Mouse (Mus musculus): Measurements from ENCODE around the gene Trp53. TPM values are rescaled to one million over a fixed set of nuclear protein-coding genes. Genes with fewer than 3 reads are reported as not detected.

Gene Trp53
- polyA plus RNA-seq, 1 experiment from 2014 or later = 32.6 TPM

DNA sequence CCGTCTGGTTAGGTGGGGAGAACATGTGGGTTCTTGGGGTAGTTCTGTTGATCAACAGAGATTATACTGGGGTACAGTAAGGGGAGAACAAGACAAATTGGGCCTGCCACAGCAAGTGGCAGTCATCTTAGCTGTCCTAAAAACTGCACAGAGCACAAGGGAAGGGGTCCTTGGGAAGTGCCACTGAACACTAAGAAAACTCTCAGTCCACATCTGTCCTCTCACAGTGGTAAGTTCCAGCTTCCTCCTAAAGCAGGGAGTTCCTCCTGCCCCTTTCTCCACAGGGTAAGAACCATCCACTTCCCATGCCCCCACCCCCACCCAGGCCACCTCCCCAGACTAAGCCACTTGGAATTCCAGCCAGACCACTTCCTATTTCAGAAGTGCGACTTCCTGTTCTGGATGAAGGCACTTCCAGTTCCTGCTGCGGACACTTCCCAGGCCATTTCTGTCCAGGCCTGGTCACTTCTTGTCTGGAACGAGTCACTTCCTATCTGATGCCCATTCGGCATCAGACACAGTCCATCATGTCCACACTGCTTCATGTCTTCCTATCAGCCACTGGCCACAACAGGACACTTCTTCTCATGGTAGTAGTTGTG is 25.5 kb upstream of the Trp53 start:
- Histone ChIP-seq H3K27ac (no peak overlapping the region), H3K79me2 (ENCODE audit: inconsistent target) (no peaks in the 10 kb centered on the region), H3K4me3 (ENCODE audit: inconsistent target) (no peak overlapping the region), H3K36me3 (ENCODE audit: inconsistent target) (no peaks in the 10 kb centered on the region)
- 53% methylated on average over 5 of the region's 5 CpGs for WGBS (ENCODE audit: missing documents)

DNA sequence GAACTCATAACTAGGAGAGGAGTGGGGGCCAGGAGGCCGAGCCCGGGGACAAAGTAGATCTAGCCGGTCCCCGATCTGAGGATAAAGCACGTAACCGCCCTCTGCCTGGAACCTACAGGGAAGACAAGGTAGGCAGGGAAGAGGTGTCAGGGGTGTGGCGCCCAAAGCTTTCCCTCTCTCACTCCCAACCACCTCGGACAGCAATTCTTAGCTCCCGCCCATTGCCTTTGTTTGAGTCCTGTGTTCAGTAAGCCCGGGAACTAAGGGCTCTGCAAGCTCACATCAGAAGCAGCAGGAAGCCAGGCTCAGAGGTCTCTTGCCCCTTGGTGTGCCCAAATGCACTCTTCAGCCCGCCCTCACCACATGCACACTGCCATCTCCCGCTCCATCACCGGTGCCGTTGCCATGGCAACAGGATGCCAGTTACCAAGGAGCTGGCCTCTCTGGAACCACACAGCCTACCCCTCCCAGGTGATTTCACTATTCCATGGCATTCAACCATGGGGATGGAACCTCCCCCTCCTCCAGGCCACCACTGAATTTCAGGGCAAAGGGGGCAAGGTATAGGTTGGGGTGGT is 22.7 kb upstream of the Trp53 start:
- 57% methylated on average over 14 of the region's 14 CpGs for WGBS (ENCODE audit: missing documents)
- Histone ChIP-seq H3K27ac (no peak overlapping the region), H3K79me2 (ENCODE audit: inconsistent target) (no peaks in the 10 kb centered on the region), H3K4me3 (ENCODE audit: inconsistent target) (no peak overlapping the region), H3K36me3 (ENCODE audit: inconsistent target) (peaks cover 11% of the 10 kb centered on the region)

DNA sequence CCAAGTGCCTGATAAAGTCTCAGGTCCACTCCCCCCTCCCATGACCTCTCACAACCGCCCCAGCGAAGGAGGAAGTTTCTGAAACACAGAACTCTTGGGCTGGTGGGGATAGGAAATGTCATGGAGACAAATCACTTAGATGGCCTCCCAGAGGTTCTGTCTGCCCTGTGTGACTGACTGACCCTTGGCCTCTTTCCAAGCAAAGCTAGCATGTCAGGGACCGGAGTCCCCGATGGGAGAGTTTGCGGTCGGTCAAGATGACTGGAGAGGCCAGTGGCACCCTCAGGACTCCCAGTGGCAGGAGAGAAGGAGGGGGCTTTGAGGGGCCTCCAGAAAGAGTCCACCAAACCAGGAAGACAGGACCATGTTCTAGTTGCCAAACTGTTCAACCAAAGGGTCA is 21.4 kb upstream of the Trp53 start:
- H3K36me3 ChIP-seq (ENCODE audit: inconsistent target) = peaks cover 21% of the 10 kb centered on the region
- WGBS (ENCODE audit: missing documents) = 14% methylated on average over 6 of the region's 6 CpGs
- H3K4me3 ChIP-seq (ENCODE audit: inconsistent target) = no peak overlapping the region
- no peak overlapping the region for H3K27ac ChIP-seq
- H3K79me2 ChIP-seq (ENCODE audit: inconsistent target) = no peaks in the 10 kb centered on the region

DNA sequence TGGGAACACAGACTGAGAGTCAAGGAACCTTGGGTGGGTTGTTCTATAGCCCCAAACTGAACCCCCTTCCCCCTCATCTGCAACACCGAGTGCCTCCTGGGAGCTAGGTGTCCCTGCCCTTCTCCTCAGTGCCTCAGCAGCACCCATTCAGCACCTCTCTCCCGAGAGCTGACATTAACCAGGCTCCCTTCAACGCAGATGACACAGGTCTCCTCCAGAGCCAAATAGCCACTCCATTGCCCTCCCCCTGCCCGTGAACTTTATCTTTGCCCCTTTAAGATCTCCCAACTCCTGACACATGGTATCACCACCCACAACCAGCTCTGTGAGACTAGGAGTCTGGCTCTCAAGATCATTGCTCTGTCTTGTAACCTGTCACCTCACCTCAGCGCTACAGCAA is 21.0 kb upstream of the Trp53 start:
- 59% methylated on average over 5 of the region's 5 CpGs for WGBS (ENCODE audit: missing documents)
- peaks cover 21% of the 10 kb centered on the region for H3K36me3 ChIP-seq (ENCODE audit: inconsistent target)
- H3K79me2 ChIP-seq (ENCODE audit: inconsistent target) = no peaks in the 10 kb centered on the region
- H3K27ac ChIP-seq = no peak overlapping the region
- no peak overlapping the region for H3K4me3 ChIP-seq (ENCODE audit: inconsistent target)

DNA sequence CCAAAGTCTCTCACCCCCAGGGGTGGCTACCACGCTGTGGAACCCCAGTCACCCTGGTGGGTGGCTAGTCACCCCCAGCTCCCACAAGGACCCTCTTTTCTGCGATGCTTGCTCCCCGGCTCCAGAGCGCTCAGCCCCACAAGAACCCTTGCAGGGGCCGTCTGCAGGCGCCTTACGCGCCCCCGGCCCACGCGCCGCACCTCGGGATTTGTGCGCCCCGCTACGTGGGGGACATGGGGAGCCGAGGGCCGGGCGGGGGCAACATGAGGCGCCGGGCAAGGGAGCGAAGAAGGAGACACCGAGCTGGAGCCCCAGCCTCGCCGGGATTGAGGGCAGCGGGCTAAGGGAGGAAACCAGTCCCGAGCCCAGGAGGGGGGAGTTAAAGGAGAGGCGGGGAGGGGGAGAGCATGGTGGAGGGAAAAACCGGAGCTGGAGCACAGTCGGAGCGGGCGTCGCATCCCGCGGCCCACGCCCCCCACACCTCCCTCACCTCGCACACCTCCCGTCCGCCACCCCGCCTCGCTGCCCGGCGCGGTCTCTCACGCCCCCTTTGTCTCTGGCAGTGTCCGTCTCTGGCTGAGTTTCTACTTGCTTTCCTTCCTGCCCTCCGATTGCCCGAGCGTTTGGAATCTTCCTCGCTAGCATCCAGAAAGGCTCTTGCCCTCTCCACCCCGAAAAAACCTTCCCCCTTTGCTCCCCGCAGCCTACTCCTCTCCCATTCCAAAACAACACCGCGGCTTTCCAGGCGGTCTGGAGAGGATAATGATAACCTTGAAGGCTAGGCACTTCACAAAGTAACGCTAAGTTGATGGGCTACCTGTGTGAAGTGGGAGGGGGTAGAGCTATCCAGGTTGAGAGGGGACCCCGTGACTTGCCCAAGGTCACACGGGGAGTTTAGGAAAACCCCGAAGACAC is 20.1 kb upstream of the Trp53 start, which contains the start of gene Efnb3:
Gene Efnb3 (minus strand): TSS at position 355 of the 915 bp plus-strand sequence.
- no peaks in the 10 kb centered on the region for H3K79me2 ChIP-seq (ENCODE audit: inconsistent target)
- 27% methylated on average over 51 of the region's 59 CpGs for WGBS (ENCODE audit: missing documents)
- H3K36me3 ChIP-seq (ENCODE audit: inconsistent target) = peaks cover 21% of the 10 kb centered on the region
- no peak within 1 kb of the TSS for H3K4me3 ChIP-seq (ENCODE audit: inconsistent target)
- no peak within 1 kb of the TSS for H3K27ac ChIP-seq

DNA sequence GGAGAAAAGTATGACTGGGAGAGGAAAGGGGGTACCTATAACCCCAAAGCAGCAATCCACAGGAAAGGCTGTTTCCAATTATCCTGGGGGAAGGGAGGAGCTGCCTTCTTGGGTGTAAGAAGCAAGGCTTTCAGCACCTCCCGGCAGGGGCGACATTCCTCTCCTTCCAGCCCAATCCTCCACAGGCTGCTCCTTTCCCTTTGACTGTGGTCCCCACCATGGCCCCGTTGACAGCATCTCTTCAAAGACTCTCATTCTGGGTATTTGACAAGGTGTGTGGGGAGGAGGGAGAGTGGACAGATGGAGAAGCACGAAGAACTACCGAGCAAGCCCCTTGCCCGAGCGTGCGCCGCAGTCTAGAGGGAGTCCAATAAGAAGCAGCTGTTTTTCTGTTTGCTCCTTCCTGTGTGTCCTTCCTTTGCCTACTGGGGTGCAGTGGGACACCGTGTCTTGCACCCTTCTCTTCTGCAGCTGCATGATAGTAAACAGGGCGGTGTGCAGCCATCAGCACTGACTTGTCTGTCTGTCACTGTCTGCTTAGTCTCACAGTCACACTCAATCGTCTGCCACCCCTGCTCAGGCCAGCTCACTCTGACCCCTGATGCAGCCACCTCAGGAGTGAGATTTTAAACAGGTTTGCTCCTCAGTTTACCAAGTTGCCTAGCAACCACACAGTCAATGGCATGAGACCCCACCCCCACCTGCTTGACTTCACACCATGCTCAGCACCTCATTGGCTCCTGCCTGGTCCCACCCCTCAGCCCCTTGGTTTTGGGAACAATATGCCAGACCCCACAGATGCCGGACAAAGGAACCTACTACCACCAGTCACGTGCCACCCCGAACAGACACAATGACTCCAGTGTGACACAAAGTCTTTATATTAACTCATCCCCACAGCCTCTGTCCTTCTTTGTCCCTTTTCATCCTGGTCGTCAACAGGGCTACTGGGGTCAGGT is 19.0 kb upstream of the Trp53 start:
- WGBS (ENCODE audit: missing documents) = 91% methylated on average over 16 of the region's 16 CpGs
- Histone ChIP-seq H3K4me3 (ENCODE audit: inconsistent target) (no peak overlapping the region), H3K27ac (no peak overlapping the region), H3K36me3 (ENCODE audit: inconsistent target) (peaks cover 26% of the 10 kb centered on the region), H3K79me2 (ENCODE audit: inconsistent target) (no peaks in the 10 kb centered on the region)

DNA sequence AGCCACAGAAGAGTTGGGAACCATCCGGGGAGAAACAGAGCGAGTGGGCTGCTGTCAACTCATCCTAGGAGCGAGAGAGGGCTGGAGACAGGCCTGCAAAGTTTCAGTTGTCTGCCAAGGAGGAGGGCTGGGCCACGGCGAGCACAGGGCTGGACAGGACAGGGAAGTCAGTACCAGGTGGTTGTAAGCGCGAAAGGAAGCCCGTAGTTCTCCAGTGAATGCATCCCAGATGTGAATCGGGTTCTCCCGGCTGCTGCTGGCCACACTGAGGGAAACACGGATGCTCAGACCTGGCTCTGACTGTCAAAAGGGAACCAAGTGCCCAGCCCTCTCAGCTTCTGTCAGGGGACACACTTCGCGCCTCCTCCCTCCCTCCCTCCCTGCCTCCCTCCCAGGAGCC is 16.8 kb upstream of the Trp53 start:
- Histone ChIP-seq H3K27ac (no peak overlapping the region), H3K4me3 (ENCODE audit: inconsistent target) (no peak overlapping the region), H3K79me2 (ENCODE audit: inconsistent target) (no peaks in the 10 kb centered on the region), H3K36me3 (ENCODE audit: inconsistent target) (peaks cover 31% of the 10 kb centered on the region)
- 95% methylated on average over 11 of the region's 13 CpGs for WGBS (ENCODE audit: missing documents)

DNA sequence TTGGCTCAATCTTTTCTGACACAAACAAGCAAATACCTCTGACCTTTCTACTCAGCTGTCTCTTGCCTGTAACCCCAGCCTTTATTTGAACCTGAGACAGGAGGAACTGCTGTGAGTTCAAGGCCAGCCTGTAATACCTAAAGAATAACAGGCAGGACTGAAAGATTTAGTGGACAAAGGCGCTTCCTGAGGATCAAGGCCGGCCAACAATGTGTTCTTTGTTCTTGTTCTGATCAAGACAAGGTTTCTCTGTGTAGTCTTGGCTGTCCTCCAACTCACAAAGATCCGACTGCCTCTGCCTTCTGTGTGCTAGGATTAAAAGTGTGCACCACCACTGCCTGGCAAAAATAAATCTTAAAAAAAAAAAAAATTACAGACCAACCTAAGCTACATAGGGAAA is 15.8 kb upstream of the Trp53 start:
- Histone ChIP-seq H3K36me3 (ENCODE audit: inconsistent target) (peaks cover 31% of the 10 kb centered on the region), H3K27ac (no peak overlapping the region), H3K79me2 (ENCODE audit: inconsistent target) (no peaks in the 10 kb centered on the region), H3K4me3 (ENCODE audit: inconsistent target) (no peak overlapping the region)
- 91% methylated on average over 3 of the region's 3 CpGs for WGBS (ENCODE audit: missing documents)

DNA sequence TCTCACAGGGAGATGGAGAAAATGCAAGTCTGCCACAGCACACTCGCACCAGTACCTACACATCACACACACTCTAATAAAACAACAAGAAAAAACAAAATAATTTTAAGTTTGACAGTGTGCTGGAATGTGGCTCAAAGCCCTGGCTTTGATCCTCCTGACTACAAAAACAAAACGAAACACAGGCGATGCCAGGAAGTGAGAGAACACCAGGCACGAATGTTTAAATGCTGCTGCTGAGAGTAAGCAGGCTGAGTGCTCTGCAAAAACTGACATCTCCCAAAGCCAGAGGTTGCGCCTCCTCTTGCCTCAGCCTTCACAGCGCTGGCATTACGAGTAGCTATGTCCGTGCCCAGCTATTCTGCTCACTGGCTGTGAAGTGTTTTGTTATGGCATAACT is 15.0 kb upstream of the Trp53 start:
- 95% methylated on average over 8 of the region's 8 CpGs for WGBS (ENCODE audit: missing documents)

DNA sequence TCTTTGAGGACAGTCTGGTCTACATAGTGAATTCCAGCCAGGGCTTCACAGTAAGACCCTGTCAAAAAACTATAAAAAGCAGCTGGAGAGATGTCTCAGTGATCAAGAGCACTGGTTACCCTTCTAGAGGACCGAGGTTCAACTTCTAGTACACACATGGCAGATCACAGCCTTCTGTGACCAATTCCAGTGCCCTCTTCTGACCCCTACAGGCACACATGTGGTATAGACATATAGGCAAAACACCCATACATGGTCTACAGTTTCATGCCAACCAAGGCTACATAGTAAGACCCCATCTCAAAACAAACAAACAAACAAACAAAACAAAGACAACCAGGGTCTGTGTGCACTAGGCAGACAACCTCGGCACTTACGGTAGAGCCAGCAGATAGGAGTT is 4.9 kb upstream of the Trp53 start:
- H3K27ac ChIP-seq = no peak overlapping the region
- H3K36me3 ChIP-seq (ENCODE audit: inconsistent target) = peaks cover 10% of the 10 kb centered on the region; the same call in 1 of the 2 replicates
- peaks cover 37% of the 10 kb centered on the region for H3K79me2 ChIP-seq (ENCODE audit: inconsistent target)
- WGBS (ENCODE audit: missing documents) = 53% methylated on average over 3 of the region's 3 CpGs
- H3K4me3 ChIP-seq (ENCODE audit: inconsistent target) = no peak overlapping the region

More for the DNA sequence above, 15.0 kb upstream of the Trp53 start:
- Histone ChIP-seq H3K36me3 (ENCODE audit: inconsistent target) (peaks cover 35% of the 10 kb centered on the region), H3K4me3 (ENCODE audit: inconsistent target) (no peak overlapping the region), H3K27ac (no peak overlapping the region), H3K79me2 (ENCODE audit: inconsistent target) (no peaks in the 10 kb centered on the region)

DNA sequence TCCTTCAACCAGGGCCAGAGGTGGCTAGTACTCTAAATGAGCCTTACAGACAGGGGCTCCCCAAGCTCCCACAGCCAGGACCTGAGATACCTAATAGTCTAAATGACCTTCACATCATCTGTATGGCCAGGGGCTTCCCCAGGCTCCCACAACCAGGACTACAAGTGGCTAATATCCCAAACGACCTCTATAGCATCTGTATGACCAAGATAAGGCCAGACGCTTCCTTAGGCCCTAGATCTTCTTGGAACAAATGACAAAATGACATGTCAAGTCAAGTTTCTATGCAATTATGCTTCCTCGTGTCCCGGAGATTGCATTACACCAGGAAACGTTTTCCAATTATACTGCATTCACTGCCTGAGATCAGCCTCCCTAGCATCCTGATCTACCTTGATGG is 3.9 kb upstream of the Trp53 start:
- Histone ChIP-seq H3K4me3 (ENCODE audit: inconsistent target) (no peak overlapping the region), H3K79me2 (ENCODE audit: inconsistent target) (peaks cover 44% of the 10 kb centered on the region), H3K36me3 (ENCODE audit: inconsistent target) (no peaks in the 10 kb centered on the region), H3K27ac (no peak overlapping the region)
- WGBS (ENCODE audit: missing documents) = 91% methylated on average over 5 of the region's 5 CpGs

DNA sequence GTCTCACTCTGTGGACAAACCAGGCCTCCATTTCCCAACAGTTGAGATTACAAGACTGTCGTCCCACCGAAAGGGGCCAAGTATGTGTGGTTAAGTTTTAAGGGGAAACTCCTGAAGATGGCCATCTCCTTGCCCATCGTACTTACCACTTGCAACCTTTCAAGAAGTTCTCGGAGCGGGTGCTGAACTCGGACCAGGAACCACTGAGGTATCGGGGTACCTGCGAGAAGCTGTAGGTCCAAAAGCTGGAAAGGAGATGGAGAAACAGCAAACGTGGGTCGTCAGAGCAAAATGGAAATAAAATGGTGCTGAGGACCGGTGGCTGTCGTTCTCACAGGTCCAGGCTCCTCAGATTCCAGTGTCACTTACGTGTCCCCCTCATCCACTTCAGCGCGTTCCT is 1.9 kb upstream of the Trp53 start:
- H3K4me3 ChIP-seq (ENCODE audit: inconsistent target) = peak overlapping the region; percentile 93
- H3K36me3 ChIP-seq (ENCODE audit: inconsistent target) = no peaks in the 10 kb centered on the region
- H3K27ac ChIP-seq = peak overlapping the region; percentile 40; the same call in 1 of the 2 replicates
- peaks cover 63% of the 10 kb centered on the region for H3K79me2 ChIP-seq (ENCODE audit: inconsistent target)
- 16% methylated on average over 15 of the region's 15 CpGs for WGBS (ENCODE audit: missing documents)

DNA sequence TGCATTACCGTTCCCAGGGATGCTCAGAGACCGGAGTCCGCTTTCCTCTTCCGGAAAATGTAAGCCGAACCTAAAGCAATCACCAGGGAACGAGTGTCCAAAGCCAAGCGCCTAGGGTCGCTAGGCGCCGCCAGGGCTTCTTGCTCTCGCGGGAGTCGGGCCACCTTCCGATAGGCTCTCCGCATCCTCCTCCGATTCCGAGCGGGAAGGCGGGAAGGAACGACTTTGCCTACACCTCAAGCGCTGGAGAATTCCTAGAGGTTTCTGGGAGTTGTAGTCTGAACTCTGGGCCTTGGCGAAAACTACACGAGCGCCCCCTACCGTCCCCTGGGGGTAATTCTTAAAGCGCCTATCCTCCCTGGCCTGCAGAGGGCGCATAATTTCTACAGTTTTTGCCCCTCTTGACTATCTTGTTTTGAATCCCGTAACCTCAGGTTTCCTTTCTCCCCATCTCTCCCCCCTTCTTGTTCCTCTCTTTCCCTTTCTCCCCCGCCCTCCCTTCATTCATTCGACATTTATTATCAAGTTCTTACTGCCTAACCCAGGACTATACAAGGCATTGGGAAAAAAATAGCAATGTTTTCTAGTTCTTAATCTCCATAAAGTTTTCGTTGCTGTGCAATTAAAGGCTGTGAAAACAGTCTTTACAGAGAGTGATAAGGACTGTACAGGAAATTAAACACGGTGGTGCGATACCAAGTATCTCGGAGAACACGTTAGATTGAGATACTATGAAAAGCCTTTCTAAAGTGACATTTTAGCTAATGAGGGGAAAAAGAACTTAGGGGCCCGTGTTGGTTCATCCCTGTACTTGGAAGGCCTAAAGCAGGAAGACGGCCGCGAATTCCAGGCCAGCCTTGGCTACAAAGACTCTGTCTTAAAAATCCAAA is 786 bp upstream of the Trp53 start:
- WGBS (ENCODE audit: missing documents) = 1% methylated on average over 39 of the region's 39 CpGs
- peaks cover 66% of the 10 kb centered on the region for H3K79me2 ChIP-seq (ENCODE audit: inconsistent target)
- peak overlapping the region; percentile 93 for H3K27ac ChIP-seq
- peak overlapping the region; percentile 93 for H3K4me3 ChIP-seq (ENCODE audit: inconsistent target)
- no peaks in the 10 kb centered on the region for H3K36me3 ChIP-seq (ENCODE audit: inconsistent target)
